Mouse (Mus musculus) kidney, adult 2 months (tissue): Measurements from ENCODE around the gene Cnih2. TPM values are rescaled to one million over a fixed set of nuclear protein-coding genes. Genes with fewer than 3 reads are reported as not detected.
A peak's percentile ranks its signal among the peaks of the same experiment; 100 is the strongest.

Experiments
- DNase-seq: peaks from one replicate; pipeline ENCODE4 v3.0.0; 2021
- H3K27ac ChIP-seq: fragments of 200-500 bp; 2 replicates; pipeline ENCODE4 v1.5.1; 2012; ENCODE audit warnings: low read depth, low read length, control low read depth, inconsistent platforms; ENCODE audit not compliant: insufficient read depth
- H3K27me3 ChIP-seq: fragments of 200-500 bp; replicated peaks from 2 replicates; pipeline ENCODE4 v1.6.1; 2012; ENCODE audit warnings: mild to moderate bottlenecking, moderate library complexity, low read length, inconsistent platforms; ENCODE audit not compliant: control insufficient read depth, insufficient read depth
- H3K36me3 ChIP-seq: fragments of 200-500 bp; 2 replicates; pipeline ENCODE4 v1.6.1; 2012; ENCODE audit warnings: mild to moderate bottlenecking, moderate library complexity, low read length, inconsistent platforms; ENCODE audit not compliant: control insufficient read depth, insufficient read depth
- H3K4me1 ChIP-seq: fragments of 200-500 bp; 2 replicates; pipeline ENCODE4 v1.6.1; 2011; ENCODE audit warnings: low read length; ENCODE audit not compliant: control insufficient read depth, insufficient read depth
- H3K4me3 ChIP-seq: fragments of 200-500 bp; 2 replicates; pipeline ENCODE4 v1.5.1; 2011; ENCODE audit warnings: mild to moderate bottlenecking, low read depth, low read length, control low read depth; ENCODE audit not compliant: insufficient read depth
- CTCF ChIP-seq: fragments of 200-500 bp; conservative IDR thresholded peaks from 2 replicates; pipeline ENCODE4 v1.5.1; 2011; ENCODE audit warnings: low read depth, mild to moderate bottlenecking, control low read depth, low read length, moderate library complexity, mixed read lengths; ENCODE audit not compliant: insufficient read depth, insufficient read length
- POLR2A ChIP-seq: fragments of 200-500 bp; IDR thresholded peaks from one replicate; pipeline ENCODE4 v1.6.1; 2011; ENCODE audit warnings: low read depth, low read length, control low read depth
- WGBS: fragments of 180-500 bp; shearing (Covaris S2); methylation state at CpG from one replicate; pipeline ENCODE4 v1.1.7; 2018; 5-methylcytosine and 5-hydroxymethylcytosine counted together
- polyA plus RNA-seq: library from polyadenylated mRNA; depleted of rRNA; stranded (reverse); fragments of >200 nt; gene quantifications from 2 replicates; pipeline ENCODE4 v1.2.3, GENCODE M21; 2012

Gene Cnih2
- polyA plus RNA-seq, 1 experiment = 0.36 TPM

- Histone ChIP-seq H3K4me1 (no peaks in the 10 kb centered on the region), H3K27me3 (no peaks in the 10 kb centered on the region), H3K27ac (peak overlapping the region; percentile 14; the same call in 1 of the 2 replicates), H3K36me3 (no peaks in the 10 kb centered on the region), H3K4me3 (no peak overlapping the region)
- peak; percentile 41 for DNase-seq
- WGBS = 26% methylated on average over 10 of the region's 10 CpGs
- TF ChIP-seq CTCF (no peak), POLR2A (no peak)
Measured at GRCm38 (mm10) chr19:5058801-5059771, 39.2 kb downstream of the Cnih2 start.

GRCm38 (mm10) chr19:5057876-5058775, 40.2 kb downstream of the Cnih2 start:
- no peaks in the 10 kb centered on the region for H3K27me3 ChIP-seq
- H3K36me3 ChIP-seq = no peaks in the 10 kb centered on the region
- H3K27ac ChIP-seq = no peak overlapping the region
- DNase-seq = no peak
- no peak overlapping the region for H3K4me3 ChIP-seq
- no peaks in the 10 kb centered on the region for H3K4me1 ChIP-seq
- 42% methylated on average over 16 of the region's 16 CpGs for WGBS
- no peak for TF ChIP-seq CTCF

- Histone ChIP-seq H3K4me3 (no peak overlapping the region), H3K36me3 (no peaks in the 10 kb centered on the region), H3K4me1 (no peaks in the 10 kb centered on the region), H3K27me3 (no peaks in the 10 kb centered on the region), H3K27ac (no peak overlapping the region)
- WGBS = 19% methylated on average over 6 of the region's 6 CpGs
- TF ChIP-seq POLR2A (no peak), CTCF (peak; percentile 54)
- peak; percentile 35 for DNase-seq
Measured at GRCm38 (mm10) chr19:5056251-5056650, 42.1 kb downstream of the Cnih2 start.

GRCm38 (mm10) chr19:5053909-5054308, 44.4 kb downstream of the Cnih2 start:
- Histone ChIP-seq H3K36me3 (no peaks in the 10 kb centered on the region), H3K27me3 (no peaks in the 10 kb centered on the region), H3K27ac (no peak overlapping the region), H3K4me3 (no peak overlapping the region), H3K4me1 (no peaks in the 10 kb centered on the region; the same call in 1 of the 2 replicates)
- TF ChIP-seq CTCF (peak; percentile 64), POLR2A (no peak)
- DNase-seq = peak; percentile 37
- WGBS = 36% methylated on average over 9 of the region's 9 CpGs

GRCm38 (mm10) chr19:5052853-5053252, 45.5 kb downstream of the Cnih2 start:
- no peak for TF ChIP-seq POLR2A
- TF ChIP-seq CTCF = no peak
- Histone ChIP-seq H3K4me1 (no peaks in the 10 kb centered on the region; the same call in 1 of the 2 replicates), H3K36me3 (no peaks in the 10 kb centered on the region), H3K27me3 (no peaks in the 10 kb centered on the region), H3K4me3 (no peak overlapping the region), H3K27ac (no peak overlapping the region)
- no peak for DNase-seq
- 85% methylated on average over 17 of the region's 17 CpGs for WGBS

GRCm38 (mm10) chr19:5052166-5052822, 46.0 kb downstream of the Cnih2 start:
- Histone ChIP-seq H3K36me3 (no peaks in the 10 kb centered on the region), H3K27me3 (no peaks in the 10 kb centered on the region), H3K27ac (no peak overlapping the region), H3K4me3 (no peak overlapping the region), H3K4me1 (no peaks in the 10 kb centered on the region; the same call in 1 of the 2 replicates)
- no peak for DNase-seq
- no peak for TF ChIP-seq POLR2A
- 51% methylated on average over 25 of the region's 25 CpGs for WGBS

- TF ChIP-seq CTCF (no peak), POLR2A (no peak)
- no peak overlapping the region for H3K4me3 ChIP-seq
Measured at GRCm38 (mm10) chr19:5051515-5051914, 46.8 kb downstream of the Cnih2 start.

More at GRCm38 (mm10) chr19:5051515-5051914, 46.8 kb downstream of the Cnih2 start:
- no peak for DNase-seq
- WGBS = 64% methylated on average over 3 of the region's 3 CpGs
- no peaks in the 10 kb centered on the region for H3K27me3 ChIP-seq
- H3K27ac ChIP-seq = no peak overlapping the region
- no peaks in the 10 kb centered on the region for H3K36me3 ChIP-seq
- no peaks in the 10 kb centered on the region; the same call in 1 of the 2 replicates for H3K4me1 ChIP-seq
